Mouse (Mus musculus): Measurements from ENCODE around the gene Dram1. TPM values are rescaled to one million over a fixed set of nuclear protein-coding genes. Genes with fewer than 3 reads are reported as not detected.
A peak's percentile ranks its signal among the peaks of the same experiment; 100 is the strongest.

Gene Dram1
- under 1 TPM in 1 of 2 experiments, not detected in 1; 0.33 TPM for polyA plus RNA-seq (2017; shearing (Covaris generic))

DNA sequence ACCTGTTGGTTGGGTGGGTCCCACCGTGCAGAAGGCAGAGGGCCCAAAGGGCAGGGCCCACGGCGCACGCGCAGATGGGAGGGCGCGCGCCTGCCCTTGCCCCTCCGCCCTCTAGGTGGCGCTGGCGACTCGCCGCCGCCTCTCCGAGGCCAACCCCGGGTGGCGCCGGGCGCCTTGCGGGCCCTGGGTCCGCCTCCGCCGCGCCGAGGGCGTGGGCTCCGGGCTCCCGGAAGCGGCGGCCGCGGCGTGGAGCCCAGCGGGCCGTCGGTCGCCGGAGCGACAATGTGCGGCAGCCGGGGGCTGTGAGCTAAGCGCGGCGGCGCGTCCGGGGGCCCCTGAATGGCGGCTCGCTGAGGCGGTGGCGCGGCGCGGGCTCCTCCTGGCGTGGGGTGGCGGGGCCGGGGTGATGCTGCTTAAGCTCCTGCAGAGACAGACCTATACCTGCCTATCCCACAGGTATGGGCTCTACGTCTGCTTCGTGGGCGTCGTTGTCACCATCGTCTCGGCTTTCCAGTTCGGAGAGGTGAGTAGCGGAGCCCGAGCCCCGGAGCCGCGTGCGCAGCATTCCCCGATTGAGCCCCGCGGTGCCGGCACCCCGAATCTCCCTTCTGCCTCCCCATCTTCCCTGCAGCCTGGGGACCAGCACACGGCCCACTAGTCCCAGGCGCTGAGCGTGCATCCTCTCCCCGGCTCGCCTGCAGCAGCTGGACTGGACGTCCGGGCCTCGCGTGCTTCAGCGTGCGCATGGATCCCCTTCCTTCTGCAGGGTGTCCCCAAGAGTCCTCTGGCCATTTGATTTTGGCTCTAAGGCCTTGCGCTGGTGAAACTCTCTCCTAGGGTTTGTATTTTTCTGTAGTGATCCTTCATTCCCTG, at the start of gene Dram1, which contains the start of gene Gnptab:
Gene Dram1 (minus strand): TSS at position 68 of the 873 bp plus-strand sequence.
Gene Gnptab (plus strand): TSS at position 120 of the 873 bp plus-strand sequence.
- peak; percentile 79 for ATAC-seq

GRCm38 (mm10) chr10:88427998-88428397, 49.1 kb upstream of the Dram1 start:
- peak; percentile 53 for ATAC-seq

- ATAC-seq: no peak
Observed at GRCm38 (mm10) chr10:88426896-88427295, 48.0 kb upstream of the Dram1 start.

GRCm38 (mm10) chr10:88426158-88426816, 47.4 kb upstream of the Dram1 start:
- peak; percentile 80 for ATAC-seq

DNA sequence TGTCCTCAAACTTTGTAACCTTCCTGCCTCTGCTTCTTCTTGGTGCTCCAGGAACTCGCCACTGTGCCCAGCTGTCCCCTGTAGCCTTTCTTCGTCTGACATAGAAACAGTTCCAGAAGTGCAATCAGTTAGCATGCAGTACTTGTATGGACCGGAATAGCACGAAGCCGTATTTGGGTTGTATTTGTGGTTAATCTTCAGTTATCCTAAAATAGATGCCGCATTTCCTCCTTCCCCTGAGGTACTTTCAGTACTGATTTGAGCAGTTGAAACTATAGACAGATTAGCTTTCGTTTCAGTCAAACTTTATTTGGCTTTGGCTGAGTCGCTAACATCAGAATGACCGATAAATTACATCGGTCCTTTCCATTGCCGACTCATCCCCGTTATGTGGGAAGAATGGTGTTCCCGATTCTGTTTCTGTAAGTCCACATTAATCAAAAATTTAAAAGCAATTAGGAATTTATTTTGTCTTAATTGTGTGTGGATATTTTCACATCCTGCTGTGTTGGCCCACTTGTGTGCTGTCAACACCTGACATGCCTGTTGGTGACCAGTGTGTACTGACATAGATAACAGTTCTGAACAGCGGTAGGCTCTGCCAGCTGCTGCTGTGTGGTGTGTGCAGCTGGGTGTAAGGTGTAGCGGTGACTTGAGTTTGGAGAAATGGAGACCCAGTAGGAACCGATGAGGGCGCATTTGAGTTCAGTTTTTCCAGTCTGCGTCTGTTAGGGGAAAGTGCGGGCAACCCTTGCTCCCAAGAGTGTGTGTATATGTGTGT, 42.0 kb upstream of the Dram1 start:
- peak; percentile 96 for ATAC-seq

GRCm38 (mm10) chr10:88420141-88420541, 41.3 kb upstream of the Dram1 start:
- ATAC-seq: no peak

- no peak for ATAC-seq
Observed at GRCm38 (mm10) chr10:88417686-88418085, 38.8 kb upstream of the Dram1 start.

GRCm38 (mm10) chr10:88412290-88412995, 33.6 kb upstream of the Dram1 start:
- no peak for ATAC-seq

DNA sequence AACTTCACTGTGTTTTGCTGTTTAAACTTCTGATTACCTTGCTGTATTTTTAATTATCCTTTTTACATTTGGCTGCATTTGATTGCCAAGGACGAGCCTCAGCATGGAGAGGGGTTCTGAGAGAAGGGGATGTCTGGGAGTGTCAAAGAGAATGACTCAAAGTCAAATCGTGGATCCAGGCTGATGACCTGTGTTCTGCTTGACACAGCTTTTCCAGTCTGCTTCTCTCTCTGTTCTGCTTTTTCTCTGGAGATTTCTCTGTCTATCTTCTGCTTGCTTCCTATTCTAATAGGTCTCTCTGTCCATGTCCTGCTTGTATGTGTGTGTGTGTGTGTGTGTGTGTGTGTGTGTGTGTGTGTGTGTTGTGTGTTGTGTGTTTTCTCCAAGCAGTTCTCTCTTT, 30.9 kb upstream of the Dram1 start:
- ATAC-seq: no peak

GRCm38 (mm10) chr10:88407875-88408631, 29.2 kb upstream of the Dram1 start:
- ATAC-seq: no peak

DNA sequence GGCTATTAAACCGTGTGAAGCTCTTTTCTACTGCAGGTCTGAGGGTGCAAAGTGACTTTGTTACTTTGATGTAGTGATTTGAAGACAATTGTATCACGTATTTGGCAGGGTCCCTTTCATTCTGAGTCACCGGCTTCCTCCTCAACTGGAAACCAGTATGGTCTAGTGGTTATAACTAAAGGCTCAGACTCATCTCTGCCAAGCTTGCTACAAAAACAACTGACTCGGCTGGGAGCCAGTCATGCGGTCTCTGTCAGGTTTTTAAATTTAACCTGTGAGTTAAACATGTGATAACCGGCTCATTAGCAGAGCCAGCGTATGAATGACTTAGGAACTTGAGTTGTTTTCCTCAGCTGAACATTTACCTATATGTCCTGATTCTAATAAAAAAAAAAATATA, 26.9 kb upstream of the Dram1 start:
- ATAC-seq: peak; percentile 94

DNA sequence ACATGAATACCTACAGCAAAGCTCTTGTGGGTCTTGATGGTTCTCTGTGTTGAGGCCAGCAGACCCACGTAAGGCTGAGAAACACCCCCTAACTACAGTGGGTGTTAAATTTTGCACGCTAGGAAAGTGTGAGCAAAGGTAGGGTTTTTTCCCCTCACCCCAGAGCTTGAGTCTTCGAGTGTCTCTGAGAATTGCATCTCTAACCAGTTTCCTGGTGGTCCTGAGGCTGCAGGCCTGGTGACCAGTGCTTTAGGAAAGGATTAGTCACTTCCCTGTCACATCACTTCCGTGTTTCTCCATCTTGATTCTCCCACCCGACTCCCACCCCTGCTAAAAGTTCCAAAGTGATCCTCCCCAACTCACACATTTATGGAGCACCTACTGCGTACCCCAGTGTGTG, 25.3 kb upstream of the Dram1 start:
- ATAC-seq: no peak

DNA sequence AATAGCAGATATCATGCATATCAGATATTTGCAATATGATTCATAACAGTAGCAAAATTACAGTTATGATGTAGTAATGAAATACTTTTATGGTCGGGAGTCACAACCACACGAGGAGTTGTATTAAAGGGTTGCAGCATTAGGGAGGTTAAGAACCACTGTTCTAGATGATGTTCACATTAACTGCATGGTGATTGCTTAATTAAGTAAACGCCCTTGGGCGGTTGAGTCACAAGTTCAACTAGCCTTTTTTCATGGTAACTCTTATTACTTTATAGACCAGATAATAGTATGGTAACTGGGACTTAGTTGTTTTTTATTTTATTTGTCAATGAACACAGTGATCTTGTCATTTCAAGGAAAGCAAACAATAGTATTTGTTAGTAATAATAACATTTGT, 24.1 kb upstream of the Dram1 start:
- no peak for ATAC-seq

DNA sequence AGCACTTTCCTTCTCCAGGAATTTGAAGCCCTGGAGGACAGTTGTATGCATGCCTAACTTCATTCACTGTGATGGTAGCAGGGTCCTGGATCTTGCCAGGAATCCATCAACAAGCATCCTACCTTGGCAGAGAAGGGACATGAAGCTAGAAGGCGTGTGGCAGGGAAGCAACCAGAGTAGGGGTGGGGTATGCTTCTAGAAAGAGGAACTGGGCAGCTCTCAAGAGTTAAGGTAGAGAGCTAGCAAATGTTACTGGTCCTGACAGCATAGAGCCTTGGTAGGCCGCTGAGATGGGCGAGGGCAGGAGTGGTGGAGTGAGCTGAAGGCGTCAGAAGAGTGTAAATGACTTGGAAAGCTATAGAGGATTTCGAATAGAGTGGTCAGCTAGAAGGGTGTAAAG, 20.4 kb upstream of the Dram1 start:
- ATAC-seq: no peak

DNA sequence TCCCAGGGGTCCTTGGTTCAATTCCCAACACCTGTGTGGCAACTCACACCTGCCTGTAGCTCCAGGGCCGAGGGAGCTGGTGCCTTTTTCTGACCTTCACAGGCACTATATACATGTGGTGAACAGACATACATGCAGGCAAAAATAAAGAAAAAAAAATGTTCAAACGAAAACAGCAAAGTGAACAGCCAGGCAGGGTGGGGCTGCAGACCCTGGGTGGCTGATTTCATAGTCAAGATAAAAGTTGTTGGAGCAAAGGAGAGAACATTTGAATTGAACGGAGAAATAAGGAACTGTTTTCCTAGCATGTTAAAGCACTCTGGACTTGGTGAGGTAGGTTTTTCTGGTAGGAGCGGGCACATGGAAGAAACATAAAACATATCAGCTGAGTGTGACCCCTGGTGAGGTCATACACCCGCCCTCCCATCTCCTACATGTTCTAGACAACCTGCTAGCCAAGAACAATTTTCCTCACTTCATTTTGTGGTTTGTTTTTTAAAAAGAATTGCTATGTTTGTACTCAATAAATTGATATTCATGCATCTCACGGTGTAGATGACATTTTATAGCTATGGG, 19.9 kb upstream of the Dram1 start:
- no peak for ATAC-seq

DNA sequence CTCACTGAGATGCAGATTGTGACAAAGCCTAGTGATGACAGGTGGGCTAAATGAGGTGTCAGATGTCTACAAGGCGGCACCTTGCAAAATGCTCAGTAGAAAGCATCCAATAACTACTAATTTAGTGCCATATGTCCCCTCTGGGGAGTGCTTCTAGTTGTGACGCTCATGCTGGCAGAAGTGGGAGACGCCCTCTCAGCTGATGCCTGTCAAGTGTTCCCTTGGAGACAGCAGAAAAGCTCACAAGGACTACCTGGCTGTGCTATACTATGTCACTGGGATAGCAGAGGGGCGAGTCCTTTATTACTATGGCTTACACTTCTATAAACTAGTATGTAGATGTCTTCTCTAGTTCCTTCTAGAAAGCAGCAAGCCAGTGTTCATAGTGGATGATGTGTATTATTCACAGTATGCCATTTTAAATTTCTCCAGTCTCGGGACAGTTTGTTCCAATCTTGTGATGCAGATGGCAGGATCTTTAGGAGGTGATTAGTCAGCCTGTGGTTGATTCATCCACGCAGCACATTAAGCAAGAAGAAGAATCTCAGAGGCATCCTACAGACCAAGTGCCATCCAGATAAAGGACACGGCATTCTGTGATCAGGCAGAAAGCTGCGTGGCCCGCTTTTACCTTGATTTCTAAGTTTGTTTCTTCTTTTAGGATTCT, 13.4 kb upstream of the Dram1 start:
- ATAC-seq: no peak

- ATAC-seq: no peak
Observed at GRCm38 (mm10) chr10:88391495-88391894, 12.6 kb upstream of the Dram1 start.

DNA sequence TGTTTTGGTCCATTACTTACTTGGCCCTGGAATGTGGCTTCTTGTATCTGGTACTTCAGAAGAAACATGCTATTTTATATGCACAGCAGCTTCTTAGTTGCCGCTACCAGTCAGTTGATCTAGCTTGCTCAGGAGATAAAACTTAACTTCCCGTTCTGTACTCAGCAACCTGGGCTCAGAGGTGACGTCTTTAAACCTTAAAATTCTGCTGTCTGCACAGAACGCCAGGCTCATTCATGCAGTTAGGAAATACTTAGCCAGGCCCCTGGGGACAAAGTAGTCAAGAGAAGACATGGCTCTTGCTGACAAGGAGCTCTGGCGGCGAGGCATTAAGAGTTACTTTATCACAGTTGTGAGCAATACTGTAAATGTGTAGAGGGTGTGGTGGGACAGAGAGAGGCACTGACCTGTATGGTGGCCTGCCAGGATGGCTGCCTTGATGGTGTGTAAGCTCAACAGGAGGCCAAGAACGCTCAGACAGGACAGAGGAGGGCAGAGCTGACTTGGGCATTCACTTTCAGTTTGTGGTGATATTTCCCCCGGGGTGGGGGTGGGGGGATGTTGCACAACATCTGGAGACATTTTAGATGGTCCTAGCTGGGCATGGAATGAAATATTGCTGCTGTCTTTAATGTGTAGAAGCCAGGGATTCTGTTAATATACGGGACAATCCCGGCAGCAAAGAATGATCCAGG, 11.4 kb upstream of the Dram1 start:
- peak; percentile 22 for ATAC-seq

DNA sequence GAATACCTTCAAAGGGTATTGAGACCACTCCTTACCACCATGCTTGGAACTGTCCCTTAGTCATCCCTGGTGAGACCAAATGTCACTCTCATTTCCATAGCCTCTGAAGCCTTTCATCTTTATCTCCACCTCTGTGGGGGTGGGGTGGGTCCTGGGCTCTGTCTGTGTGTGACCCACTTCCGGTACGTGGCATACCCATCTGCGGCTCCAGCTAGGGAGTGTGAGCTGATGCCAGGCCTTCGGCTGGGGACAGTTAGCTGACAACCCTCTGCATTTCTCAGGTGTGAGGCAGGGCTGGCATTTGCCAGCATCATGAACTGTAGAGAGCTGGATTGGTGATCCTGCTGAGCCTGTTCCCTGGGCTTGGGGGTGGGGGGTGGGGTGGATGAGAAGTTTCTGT, 10.7 kb upstream of the Dram1 start:
- ATAC-seq: peak; percentile 85

- no peak for ATAC-seq
Observed at GRCm38 (mm10) chr10:88386251-88386650, 7.4 kb upstream of the Dram1 start.

Data from activated CD4-positive, CD25-positive, alpha-beta regulatory T cell, adult 4 months (primary cell).